Mouse (Mus musculus): Measurements from ENCODE around the gene Capzb.

Capzb gene

GRCm38 (mm10) chr4:139209130-139209840 lies 16.6 kb downstream of the Capzb start:
- no peak for DNase-seq

- DNase-seq: no peak
Observed at GRCm38 (mm10) chr4:139211975-139212831, 19.5 kb downstream of the Capzb start.

GRCm38 (mm10) chr4:139213086-139213485 lies 20.4 kb downstream of the Capzb start:
- DNase-seq: no peak

- DNase-seq: no peak
Observed at GRCm38 (mm10) chr4:139213935-139214371, 21.3 kb downstream of the Capzb start.

- DNase-seq: no peak
Observed at GRCm38 (mm10) chr4:139216566-139216965, 23.9 kb downstream of the Capzb start.

- no peak for DNase-seq
Observed at GRCm38 (mm10) chr4:139218539-139218938, 25.8 kb downstream of the Capzb start.

GRCm38 (mm10) chr4:139219656-139220055 lies 27.0 kb downstream of the Capzb start:
- no peak for DNase-seq

GRCm38 (mm10) chr4:139220978-139221377 lies 28.3 kb downstream of the Capzb start:
- peak; percentile 53 for DNase-seq

GRCm38 (mm10) chr4:139221837-139222236 lies 29.1 kb downstream of the Capzb start:
- DNase-seq: no peak

- DNase-seq: no peak
Observed at GRCm38 (mm10) chr4:139225115-139225514, 32.4 kb downstream of the Capzb start.

GRCm38 (mm10) chr4:139225944-139226343 lies 33.2 kb downstream of the Capzb start:
- DNase-seq: no peak

GRCm38 (mm10) chr4:139226504-139227216 lies 34.0 kb downstream of the Capzb start:
- DNase-seq: no peak

GRCm38 (mm10) chr4:139227923-139228322 lies 35.2 kb downstream of the Capzb start:
- no peak for DNase-seq

- no peak for DNase-seq
Observed at GRCm38 (mm10) chr4:139229271-139229670, 36.6 kb downstream of the Capzb start.

GRCm38 (mm10) chr4:139230376-139231120 lies 37.8 kb downstream of the Capzb start:
- no peak for DNase-seq

- no peak for DNase-seq
Observed at GRCm38 (mm10) chr4:139231163-139231562, 38.5 kb downstream of the Capzb start.

GRCm38 (mm10) chr4:139232479-139233145 lies 39.9 kb downstream of the Capzb start:
- peak; percentile 51 for DNase-seq

- no peak for DNase-seq
Observed at GRCm38 (mm10) chr4:139233146-139233495, 40.4 kb downstream of the Capzb start.

- DNase-seq: no peak
Observed at GRCm38 (mm10) chr4:139233755-139234254, 41.1 kb downstream of the Capzb start.

GRCm38 (mm10) chr4:139234261-139234660 lies 41.6 kb downstream of the Capzb start:
- no peak for DNase-seq

- DNase-seq: no peak
Observed at GRCm38 (mm10) chr4:139235556-139235955, 42.9 kb downstream of the Capzb start.

- DNase-seq: no peak
Observed at GRCm38 (mm10) chr4:139238612-139239011, 45.9 kb downstream of the Capzb start.
